Mouse (Mus musculus): ENCODE measurements around the gene Paqr8.
"Not testable (repeated sequence)": the region's sequence is repeated elsewhere in the genome, so short reads cannot be mapped to it uniquely, and the experiment has no call there.

Gene Paqr8

DNA sequence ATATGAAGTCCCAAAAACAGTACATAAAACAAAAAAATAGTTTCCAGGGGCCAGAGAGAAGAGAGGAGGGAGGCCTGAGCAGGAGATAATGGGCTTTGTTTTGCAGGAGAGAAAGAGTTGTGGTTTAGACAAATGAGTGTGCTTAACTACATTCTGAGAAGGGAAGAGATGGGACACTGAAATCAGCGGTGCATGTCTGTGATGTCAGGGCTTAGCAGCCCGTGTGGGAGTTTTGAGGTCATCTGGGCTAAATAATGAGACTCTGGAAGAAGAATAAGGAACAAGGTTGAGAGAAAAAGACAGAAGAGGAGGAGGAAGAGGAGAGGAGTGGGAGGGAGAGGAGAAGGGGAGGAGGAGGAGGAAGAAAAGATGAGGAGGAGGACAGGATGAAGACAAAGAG is 21.7 kb downstream of the Paqr8 start:
- no peak for DNase-seq (ENCODE audit: low read depth)

DNA sequence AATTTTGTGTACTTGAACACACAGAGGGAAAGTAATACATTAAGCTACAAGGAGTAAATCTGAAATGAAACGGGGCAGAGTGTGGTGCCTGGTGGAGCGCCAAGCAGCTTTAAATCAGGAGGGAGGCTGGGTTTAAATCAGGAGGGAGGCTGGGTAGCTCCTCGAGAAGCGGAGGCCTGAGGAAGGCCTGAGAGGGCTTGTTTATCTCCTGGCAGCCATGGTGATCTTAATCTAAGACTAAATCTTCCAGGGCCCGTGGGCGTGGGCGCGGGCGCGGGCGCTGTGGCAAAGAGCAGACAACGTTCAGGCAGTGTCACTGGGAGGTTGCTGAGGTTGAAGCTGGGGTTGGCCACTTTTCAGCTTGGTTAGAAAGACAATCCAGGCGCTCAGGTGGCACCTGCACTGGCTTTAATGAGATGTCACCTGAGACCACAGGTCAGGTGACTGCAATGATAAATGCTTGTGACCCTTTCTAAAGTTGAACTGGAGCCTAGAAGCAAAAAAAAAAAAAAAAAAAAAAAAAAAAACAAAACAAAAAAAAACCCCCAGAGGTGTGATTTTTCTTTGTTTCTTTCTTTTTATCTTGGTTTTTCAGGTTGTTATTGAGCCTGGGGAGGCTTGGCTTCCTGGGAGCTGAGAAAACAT is 22.2 kb downstream of the Paqr8 start:
- no peak for DNase-seq (ENCODE audit: low read depth)

DNA sequence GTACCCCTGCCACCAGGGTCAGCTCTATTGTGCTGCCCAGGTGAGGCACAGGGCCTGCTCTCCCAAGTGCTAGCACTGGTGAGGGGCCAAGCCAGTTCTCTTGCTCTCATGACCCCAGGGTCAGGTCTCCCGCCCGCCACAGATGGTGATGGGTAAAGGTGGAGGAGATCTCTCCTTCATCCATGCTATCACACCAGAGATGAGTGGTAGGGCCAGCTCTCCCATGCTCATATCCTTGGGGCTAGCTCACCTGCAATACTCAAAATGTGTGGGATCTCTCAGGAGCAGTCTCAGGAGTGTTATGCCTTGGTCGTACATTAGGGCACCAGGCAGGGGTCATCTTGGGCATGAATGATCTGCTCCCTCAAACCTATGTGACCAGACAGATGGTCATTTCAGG is 24.4 kb downstream of the Paqr8 start:
- DNase-seq (ENCODE audit: low read depth) = no peak

DNA sequence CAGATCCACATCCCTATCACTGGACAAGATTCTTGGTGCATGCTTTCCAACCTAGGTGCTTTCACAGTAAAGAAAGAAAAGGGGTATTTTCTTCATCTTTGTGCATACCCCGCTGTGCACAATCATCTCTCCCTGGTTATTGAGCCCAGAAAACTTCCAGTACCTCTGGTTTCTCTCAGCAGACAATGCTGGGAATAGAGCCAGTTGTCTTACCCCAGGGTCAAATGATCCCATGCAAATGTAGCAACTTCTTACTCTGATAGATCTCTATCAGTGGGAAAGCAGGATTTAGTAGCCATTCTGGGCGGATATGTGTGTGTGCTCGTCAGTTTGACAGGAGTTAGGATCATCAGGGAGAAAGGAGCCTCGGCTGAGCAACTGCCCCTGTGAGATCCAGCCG is 25.2 kb downstream of the Paqr8 start:
- DNase-seq (ENCODE audit: low read depth) = no peak

DNA sequence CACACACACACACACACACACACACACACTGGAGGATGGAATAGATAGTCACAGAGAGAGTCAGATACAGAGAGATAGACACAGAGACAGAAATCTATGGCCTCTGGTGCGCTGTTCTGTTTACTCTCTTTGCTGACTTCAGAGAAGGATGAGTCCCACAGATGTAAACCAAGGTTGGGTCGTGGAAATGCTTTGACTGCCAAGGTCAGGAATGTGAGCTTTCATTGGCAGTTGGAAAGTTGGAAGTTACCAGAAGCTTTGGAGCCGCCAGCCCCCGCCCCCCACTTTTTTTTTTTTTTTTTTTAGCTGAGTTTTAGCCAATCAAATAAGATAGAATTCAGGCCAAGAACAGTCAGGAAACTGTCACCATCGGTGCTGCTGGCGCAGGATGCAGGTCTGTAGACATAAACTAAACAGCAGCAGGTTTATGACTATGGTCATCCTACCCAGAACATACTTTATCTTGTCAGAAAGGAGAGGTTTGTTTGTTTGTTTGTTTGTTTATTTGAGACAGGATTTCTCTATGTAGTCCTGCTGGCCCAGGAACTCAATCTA is 27.2 kb downstream of the Paqr8 start:
- no peak for DNase-seq (ENCODE audit: low read depth)

DNA sequence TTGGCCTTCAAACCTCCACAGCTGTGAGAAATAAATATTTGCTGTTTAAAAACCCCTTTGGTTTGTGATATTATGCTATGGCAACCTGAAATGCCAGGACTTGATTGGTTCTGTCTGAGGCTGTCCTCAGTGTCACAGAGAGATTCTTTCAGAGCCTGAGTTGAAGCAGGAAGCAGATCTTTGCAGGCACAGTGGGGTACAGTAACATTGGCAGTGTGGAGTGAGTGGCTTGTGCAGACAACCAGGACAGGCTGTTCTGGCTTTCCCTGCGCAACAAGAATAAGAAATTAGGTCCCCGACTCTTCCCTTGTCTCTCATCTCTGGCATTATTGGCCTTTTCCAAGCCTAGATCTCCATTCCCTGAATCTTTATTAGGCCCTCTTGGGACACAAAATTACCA is 29.3 kb downstream of the Paqr8 start:
- DNase-seq (ENCODE audit: low read depth) = no peak

DNA sequence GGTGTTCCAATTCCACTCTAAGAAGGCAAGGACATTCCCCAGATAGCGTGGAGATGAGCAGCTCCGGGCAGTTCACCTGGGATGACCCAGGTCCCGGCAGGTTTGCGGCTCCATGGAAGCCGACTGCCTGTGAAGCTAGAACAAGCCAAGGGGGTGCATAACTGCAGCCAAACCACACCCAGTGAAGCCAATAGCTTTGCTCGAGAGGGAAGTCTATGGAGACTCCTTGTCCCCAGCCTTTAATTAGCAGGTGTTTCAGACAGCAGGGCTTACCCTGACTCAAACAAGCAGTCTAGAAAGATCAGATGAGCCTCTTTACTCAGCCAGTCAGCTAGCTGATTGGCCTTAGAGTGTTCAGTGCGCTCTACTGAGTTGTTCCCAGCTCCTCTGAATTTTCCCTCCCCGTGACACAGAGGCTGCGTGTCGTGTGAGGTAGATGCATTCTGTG is 30.7 kb downstream of the Paqr8 start:
- DNase-seq (ENCODE audit: low read depth) = no peak

DNA sequence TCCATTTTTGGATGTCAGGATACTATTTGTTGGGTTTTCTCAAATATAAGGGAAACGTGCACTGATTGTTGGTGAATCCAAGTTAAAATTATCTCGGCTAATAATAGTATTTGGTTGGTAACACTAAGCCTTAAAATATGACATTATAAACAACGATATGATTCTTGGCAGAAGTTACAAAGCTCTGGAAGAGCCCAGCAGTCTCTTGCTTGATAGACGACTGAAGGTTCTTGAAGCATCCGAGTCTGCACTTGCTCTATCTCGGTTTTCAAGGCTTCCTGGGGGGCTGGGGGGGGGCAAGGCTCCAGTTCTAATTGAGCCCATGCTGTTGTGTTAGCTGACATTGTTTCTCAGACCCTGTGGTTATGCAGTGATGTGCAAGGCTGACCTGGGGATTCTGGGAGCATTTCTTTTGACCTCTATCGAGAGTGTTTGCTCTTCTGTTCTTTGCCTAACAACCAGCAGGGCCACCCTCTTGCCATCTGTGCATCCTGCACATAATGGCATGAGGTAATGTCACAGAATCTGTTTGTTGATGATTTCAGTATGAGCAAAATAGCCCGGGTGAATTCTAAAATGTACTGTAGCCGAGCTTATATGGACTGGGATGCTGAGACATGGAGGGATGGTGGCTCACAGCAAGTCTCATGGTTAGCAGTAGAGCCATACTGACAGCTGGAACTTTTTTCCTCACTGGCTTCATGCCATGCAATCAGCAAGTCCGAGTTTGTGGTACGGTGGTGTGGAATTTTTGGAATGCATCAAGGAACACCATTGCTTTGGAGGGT is 32.4 kb downstream of the Paqr8 start:
- DNase-seq (ENCODE audit: low read depth) = no peak

DNA sequence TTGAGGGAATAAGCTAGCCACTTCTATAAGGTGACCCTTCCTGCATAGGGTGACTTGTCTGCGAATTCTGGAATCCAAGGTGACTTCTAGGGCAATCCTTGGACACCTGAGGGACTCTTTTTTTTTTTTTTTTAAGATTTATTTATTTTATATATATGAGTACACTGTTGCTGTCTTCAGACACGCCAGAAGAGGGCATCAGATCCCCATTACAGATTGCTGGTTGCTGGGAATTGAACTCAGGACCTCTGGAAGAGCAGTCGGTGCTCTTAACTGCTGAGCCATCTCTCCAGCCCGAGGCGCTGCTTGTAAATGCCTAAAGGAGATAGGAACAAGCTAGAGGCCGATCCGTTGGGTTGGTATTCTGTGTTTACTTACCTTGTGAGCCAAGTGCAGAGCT is 34.9 kb downstream of the Paqr8 start:
- not testable (repeated sequence) for DNase-seq (ENCODE audit: low read depth)

DNA sequence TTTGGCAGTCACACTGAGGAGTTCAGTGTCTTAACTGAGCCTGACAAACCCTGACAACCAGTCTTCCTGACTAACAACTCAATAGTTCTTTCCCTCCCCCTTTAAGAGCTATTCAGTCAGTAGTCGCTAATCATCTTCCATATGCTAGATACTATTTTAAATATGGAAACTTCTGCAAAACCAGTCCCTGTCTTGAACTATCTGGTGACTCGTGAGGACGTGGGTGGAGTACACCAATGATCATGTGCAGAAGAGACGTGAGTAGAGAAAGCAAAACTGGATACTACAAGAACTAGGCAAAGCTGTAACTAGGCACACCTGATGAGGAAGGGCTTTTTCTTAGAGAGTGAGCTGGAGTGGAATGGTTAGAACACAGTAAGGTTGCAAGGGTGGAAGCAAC is 35.5 kb downstream of the Paqr8 start:
- no peak for DNase-seq (ENCODE audit: low read depth)

DNA sequence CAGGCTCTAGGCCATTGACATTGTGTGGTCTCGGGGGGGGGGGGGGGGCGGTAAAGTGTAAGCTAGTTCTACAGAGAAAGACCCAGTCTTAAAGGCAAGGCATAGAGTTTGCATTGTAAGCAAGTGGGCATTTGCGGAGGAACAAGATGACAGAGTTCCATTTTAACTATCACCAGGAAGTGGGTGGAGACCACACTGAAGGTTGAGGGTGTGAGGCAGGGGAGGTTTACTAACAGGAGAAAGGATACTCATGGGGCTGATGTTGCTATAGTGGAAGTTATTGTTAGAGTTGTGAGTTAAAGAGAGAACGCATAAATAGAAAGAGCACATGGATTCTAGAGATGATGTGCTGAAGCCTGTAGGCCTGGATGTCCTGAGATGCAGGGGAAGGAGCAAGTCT is 36.0 kb downstream of the Paqr8 start:
- DNase-seq (ENCODE audit: low read depth) = no peak

DNA sequence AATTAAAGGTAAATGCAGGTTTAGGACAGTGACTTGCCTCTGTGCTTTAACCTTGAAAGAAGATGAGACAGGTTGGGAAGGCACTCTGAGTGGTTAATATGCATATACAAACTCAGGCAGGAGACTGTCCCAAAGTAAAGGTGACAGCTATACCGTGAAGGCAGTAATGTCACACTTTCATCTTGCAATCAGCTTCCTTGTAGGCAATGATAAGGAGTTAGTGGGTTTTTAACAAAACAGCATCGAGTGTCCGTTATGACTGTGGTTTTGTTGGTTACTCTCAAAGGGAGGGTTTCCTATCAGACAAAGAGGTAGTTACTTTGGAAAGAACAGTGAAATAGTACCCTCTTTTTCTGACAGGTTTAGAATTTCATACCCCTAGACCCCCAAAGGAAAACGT is 38.1 kb downstream of the Paqr8 start:
- no peak for DNase-seq (ENCODE audit: low read depth)

DNA sequence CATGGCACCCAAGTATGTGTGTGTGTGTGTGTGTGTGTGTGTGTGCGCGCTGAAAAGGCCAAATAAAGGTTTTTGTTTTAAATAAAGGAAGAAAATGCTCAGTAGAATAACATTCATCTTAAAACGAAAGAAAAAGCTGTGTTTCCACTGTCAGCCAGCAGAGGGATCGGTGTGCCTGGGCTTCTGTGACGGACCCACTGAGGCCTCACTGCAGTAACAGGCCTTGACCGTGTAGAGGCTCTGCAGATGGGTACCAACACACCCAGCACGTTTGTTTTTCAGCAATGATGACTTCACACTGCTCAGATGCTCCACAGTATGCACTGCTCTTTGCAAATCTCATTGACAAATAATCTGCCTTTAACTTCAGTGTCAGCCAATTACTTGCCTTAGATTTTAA is 43.1 kb downstream of the Paqr8 start:
- no peak for DNase-seq (ENCODE audit: low read depth)

DNA sequence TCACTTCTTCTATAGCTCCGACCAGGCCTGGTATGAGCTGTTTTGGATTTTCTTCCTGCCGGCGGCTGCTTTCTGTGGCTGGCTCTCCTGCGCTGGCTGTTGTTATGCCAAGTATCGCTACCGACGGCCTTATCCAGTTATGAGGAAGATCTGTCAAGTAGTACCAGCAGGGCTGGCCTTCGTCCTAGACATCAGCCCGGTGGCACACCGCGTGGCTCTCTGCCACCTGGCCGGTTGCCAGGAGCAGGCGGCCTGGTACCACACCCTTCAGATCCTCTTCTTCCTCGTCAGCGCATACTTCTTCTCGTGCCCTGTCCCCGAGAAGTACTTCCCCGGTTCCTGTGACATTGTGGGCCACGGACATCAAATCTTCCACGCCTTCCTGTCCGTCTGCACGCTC is 44.7 kb downstream of the Paqr8 start:
- DNase-seq (ENCODE audit: low read depth) = no peak

DNA sequence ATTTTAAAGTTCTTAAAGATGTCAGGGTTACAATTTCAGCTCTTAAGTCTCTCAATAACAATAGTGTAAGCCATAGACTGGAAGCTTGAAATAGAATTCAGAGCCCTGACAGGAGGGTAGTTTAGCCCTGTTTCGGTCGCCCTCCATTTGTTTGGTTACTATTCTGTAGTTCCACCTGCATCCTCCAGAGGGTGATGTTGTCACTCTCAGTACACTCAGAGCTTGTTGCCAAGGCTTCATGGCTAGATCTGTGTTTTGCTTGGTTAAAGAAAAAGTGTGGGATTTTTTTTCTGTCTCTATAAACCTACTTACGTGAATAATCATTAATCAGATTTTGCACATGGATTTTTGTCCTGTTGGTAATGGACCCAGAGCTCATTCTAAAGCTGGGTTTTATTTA is 48.6 kb downstream of the Paqr8 start:
- DNase-seq (ENCODE audit: low read depth) = peak; percentile 46

DNA sequence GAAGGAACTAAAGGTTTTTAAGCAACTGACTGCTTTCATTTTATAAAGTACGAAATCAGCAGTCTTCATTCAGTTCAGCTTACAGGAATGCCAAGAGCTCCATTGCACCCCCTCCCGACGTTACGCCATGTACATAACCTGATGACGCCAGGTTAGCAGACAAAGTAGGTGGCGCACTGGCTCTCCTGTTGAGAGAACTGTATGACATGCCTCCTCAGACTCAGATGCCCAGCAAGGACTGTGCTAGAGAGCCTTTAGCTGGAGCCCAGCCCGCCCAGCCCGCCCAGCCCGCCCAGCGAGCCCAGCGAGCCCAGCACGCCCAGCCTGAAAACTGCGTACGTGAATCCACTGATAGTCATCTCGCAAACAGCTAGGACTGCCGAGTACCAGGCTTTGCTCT is 49.7 kb downstream of the Paqr8 start:
- no peak for DNase-seq (ENCODE audit: low read depth)

DNA sequence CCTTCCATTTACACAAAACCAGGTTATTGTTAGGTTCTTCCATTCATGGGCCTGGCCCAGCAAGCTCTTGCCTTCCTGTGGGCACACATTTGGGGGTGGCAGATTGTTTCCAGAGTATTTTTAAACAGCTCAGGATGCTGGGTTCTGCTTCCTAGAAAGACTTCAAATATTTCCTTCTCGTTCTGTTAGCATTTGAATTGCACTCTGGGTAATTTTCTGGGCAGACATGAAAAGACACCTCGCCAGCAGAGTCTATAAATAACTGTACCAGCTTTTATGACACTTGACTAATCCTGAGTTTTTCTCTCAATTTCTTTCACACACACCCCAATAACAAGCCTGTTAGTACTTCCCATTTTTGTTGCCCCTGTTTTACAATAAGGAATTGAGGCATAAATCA is 50.9 kb downstream of the Paqr8 start:
- DNase-seq (ENCODE audit: low read depth) = no peak

DNA sequence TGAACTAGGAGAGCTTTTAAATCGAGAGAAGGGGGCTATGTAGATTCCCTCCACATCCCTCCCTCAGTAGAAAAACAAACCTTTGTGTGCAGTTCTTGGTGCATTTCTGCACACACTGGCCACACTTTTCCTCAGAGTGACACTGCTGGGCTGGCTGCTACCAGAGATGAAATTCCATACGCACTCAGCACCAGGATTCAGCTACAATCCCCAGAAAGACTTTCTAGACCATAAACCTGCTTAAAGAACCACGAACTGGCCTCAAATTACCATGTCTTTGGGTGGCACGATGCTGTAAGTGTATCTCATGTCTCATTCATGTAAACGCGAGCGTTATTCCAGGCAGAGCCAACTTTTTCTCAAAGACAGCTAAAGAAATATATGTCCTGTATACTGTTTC is 51.5 kb downstream of the Paqr8 start:
- DNase-seq (ENCODE audit: low read depth) = no peak

DNA sequence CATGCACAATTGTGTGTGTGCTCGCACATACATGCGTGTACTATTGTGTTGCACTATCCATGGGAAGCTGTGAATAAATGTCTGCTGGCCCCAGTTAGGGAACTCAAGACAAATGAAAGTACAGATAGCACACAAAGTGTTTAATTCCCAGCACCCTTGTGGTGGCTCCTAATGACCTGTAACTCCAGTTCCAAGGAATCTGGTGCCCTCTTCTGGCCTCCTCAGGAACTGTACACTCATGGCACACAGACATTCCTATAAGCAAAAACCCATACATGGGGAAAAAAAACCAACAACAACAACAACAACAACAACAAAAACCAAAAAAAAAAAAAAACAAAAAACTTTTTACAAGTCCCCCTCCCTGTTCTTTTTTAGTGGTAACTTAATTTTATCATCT is 52.6 kb downstream of the Paqr8 start:
- no peak for DNase-seq (ENCODE audit: low read depth)

DNA sequence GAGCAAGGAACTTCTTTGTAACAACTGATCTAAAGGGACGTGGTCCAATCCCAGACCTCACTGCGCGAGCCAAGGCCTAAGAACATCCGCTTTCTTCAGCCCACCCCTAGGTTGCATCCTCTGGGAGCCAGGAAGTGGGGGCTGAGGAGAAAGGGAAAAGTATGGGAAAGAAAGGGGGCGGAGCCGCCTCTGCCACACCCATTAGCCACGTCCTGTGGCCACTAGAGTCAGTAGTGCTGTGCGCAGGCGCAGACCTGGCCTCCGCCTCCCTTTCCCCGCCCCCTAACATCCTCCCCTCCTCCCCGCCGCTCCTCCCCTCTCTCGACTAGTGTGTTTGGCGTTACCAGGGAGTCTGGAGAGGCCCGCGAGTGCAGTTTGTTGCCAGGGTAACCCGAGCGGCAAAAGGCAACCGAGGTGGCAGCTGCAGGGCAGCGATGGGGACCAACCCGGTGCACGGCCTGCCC is 60.9 kb downstream of the Paqr8 start, which contains the start of gene Efhc1:
Gene Efhc1 (plus strand): TSS at position 327 of the 464 bp plus-strand sequence.
- DNase-seq (ENCODE audit: low read depth) = peak; percentile 68

DNA sequence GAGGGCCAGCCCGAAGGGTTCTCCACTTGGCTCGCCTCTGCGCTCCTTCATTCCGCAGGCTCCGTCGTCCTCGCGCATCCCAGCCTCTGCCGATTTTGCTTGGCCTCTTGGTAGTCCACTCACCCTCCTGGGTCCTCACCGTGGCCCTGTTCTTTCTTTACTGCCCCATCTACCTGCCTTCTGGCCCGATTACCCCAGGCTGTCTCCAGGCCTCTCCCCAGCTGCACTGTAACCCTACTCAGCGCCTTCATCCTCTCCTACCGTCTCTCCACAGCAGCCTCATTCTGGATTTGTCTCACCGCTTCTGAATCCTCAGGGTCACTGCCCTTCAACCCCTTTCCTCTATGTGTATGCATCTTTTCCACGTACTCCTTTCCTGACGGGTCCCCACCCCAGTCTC is 61.4 kb downstream of the Paqr8 start:
- no peak for DNase-seq (ENCODE audit: low read depth)

DNA sequence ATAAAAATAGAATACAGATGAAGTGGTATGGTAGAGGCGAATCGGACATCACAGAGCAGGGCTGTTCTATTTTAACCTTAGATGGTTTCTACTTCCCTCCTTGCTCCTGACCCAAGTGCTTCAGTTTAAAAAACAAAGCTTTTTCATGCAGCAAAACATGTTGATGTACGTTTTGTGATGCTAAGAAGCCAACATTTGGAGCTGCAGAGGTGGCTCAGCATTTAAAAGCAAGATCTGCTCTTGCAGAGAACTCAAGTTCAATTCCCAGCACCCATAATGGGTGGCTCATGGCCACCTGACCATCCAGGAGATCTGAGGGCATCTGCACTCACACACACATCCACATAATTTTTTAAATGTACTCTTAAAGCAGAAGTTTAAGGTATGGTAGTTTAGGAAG is 64.5 kb downstream of the Paqr8 start:
- no peak for DNase-seq (ENCODE audit: low read depth)

DNA sequence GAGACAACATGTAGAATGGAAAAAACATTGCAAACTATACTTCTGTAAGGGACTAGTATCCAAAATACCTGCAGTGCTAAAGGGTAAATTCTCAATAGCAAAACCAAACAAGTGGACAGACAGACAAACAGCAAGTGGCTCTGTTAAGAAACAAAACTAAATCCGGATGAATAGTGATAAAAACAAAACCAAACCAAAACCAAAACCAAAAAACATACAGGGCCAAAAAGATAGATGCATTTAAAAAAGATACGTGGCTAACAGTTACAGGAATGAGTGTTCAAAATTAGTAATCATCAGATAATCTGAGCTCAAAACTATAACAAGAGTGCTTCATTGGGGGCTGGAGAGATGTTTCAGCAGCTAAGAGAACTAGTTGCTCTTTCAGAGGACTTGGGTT is 79.2 kb downstream of the Paqr8 start:
- DNase-seq (ENCODE audit: low read depth) = no peak
